In genomic region chr11:34012007-34012652, GRCm38 (mm10) we compare ENCODE assay signal across 21 mouse cellular contexts. TPM values are rescaled to one million over a fixed set of nuclear protein-coding genes. Genes with fewer than 3 reads are reported as not detected.
DNase-seq lines count a peak whose midpoint lies in the region; ATAC-seq and TF ChIP-seq lines count a peak whose summit lies in the region.
"Had no signal": no experiment of that assay in that cellular context is flagged by ENCODE, and none has a peak within 500 bp of the region (broad histone marks: within the 10 kb centered on the region; RNA-seq: fewer than 3 reads in every experiment).

No protein-coding gene starts in this region.

- no peak for TF ChIP-seq POLR2A in thymus, adult 2 months (IDR thresholded peaks at IDR 0.05; ENCODE audit: control insufficient read depth, extremely low read depth, insufficient read depth, low read length, poor library complexity)

- intact Hi-C loops in heart, postnatal 10 days (cut with DNase I), result loop anchor here (5.0 kb wide), 1 partner anchor 105 kb away; no protein-coding TSS in a partner anchor

- no peak overlapping the region for H3K4me2 ChIP-seq in heart, embryonic 16.5 days (ENCODE audit: low read depth, low read length)
- H3K4me2 ChIP-seq: embryonic facial prominence, embryonic 13.5 days; forebrain, embryonic 15.5 days; heart, embryonic 11.5 days; hindbrain, embryonic 14.5 days; intestine, embryonic 15.5 days; limb, embryonic 15.5 days had no signal

- H3K4me3 ChIP-seq in heart, embryonic 16.5 days (ENCODE audit: low read length), result no peak overlapping the region
- no peak overlapping the region for H3K4me3 ChIP-seq in thymus, adult 2 months (ENCODE audit: control insufficient read depth, insufficient read depth, low read length)
- no peak overlapping the region for H3K4me3 ChIP-seq in macrophage (ENCODE audit: inconsistent target)
- H3K4me3 ChIP-seq: embryonic facial prominence, embryonic 13.5 days; forebrain, embryonic 15.5 days; intestine, embryonic 15.5 days; limb, embryonic 15.5 days had no signal

- H3K27me3 ChIP-seq in heart, embryonic 16.5 days (ENCODE audit: control insufficient read depth, insufficient read depth, low read length), result no peaks in the 10 kb centered on the region
- H3K27me3 ChIP-seq in thymus, adult 2 months (ENCODE audit: control insufficient read depth, insufficient read depth, low read length), result no peaks in the 10 kb centered on the region
- H3K27me3 ChIP-seq: embryonic facial prominence, embryonic 13.5 days; forebrain, embryonic 15.5 days; intestine, embryonic 15.5 days; limb, embryonic 15.5 days had no signal

- WGBS in heart, embryonic 16.5 days, result 46% methylated on average over 6 of the region's 6 CpGs
- 70% methylated on average over 6 of the region's 6 CpGs for WGBS in thymus, adult 2 months
- 60% methylated on average over 6 of the region's 6 CpGs for WGBS in macrophage (ENCODE audit: missing documents)

- no peak for TF ChIP-seq CTCF in thymus, adult 2 months (IDR thresholded peaks at IDR 0.05; ENCODE audit: borderline replicate concordance, control insufficient read depth, extremely low read depth, insufficient read depth, low read length, poor library complexity)

- H3K36me3 ChIP-seq in heart, embryonic 16.5 days (ENCODE audit: control insufficient read depth, insufficient read depth), result no peaks in the 10 kb centered on the region
- no peaks in the 10 kb centered on the region for H3K36me3 ChIP-seq in thymus, adult 2 months (ENCODE audit: control insufficient read depth, insufficient read depth, low read length)
- H3K36me3 ChIP-seq in macrophage (ENCODE audit: inconsistent target), result no peaks in the 10 kb centered on the region
- H3K36me3 ChIP-seq: embryonic facial prominence, embryonic 13.5 days; forebrain, embryonic 15.5 days; intestine, embryonic 15.5 days; limb, embryonic 15.5 days had no signal

- 0 out of 2 replicates have a peak overlapping the region, but pooled peaks have one; percentile 21 for H3K27ac ChIP-seq in heart, embryonic 16.5 days (ENCODE audit: low read length)
- peak overlapping the region; percentile 29; the same call in 1 of the 2 replicates for H3K27ac ChIP-seq in thymus, adult 2 months (ENCODE audit: control insufficient read depth, insufficient read depth, low read length)
- H3K27ac ChIP-seq in macrophage, result peak overlapping the region; percentile 87
- H3K27ac ChIP-seq: embryonic facial prominence, embryonic 13.5 days; forebrain, embryonic 15.5 days; hindbrain, embryonic 14.5 days; intestine, embryonic 15.5 days; limb, embryonic 15.5 days had no signal

- no peaks in the 10 kb centered on the region for H3K4me1 ChIP-seq in heart, embryonic 16.5 days (ENCODE audit: control insufficient read depth, insufficient read depth, low read length)
- peaks cover 29% of the 10 kb centered on the region for H3K4me1 ChIP-seq in thymus, adult 2 months (replicated peaks; ENCODE audit: control insufficient read depth, insufficient read depth, low read length)
- H3K4me1 ChIP-seq: forebrain, embryonic 15.5 days had no signal

- H3K79me2 ChIP-seq in macrophage (ENCODE audit: inconsistent target), result no peaks in the 10 kb centered on the region

- H3K9ac ChIP-seq in heart, embryonic 16.5 days (ENCODE audit: low read length), result no peak overlapping the region
- H3K9ac ChIP-seq: embryonic facial prominence, embryonic 13.5 days; forebrain, embryonic 15.5 days; hindbrain, embryonic 14.5 days; intestine, embryonic 15.5 days; limb, embryonic 15.5 days had no signal

- DNase-seq in heart, postnatal 10 days, result no peak
- DNase-seq in thymus, adult 2 months, result no peak
- no peak for DNase-seq in thymus, postnatal 4 days
- DNase-seq in frontal cortex, postnatal 14 days (ENCODE audit: low spot score in 2 of 2), result no peak
- DNase-seq: adrenal gland, adult 8-10 months; B cell, adult 2 months; cerebellum, adult 11 months; cerebellum, postnatal 10 days; kidney, postnatal 36 days; retina, postnatal 1 day; thymus, postnatal 14 days had no signal

- ATAC-seq in heart, embryonic 16.5 days (replicated peaks; ENCODE audit: extremely low read depth, insufficient read depth, low FRiP score), result no peak
- ATAC-seq in megakaryocyte-erythroid progenitor cell, adult 5-6 weeks (replicated peaks; ENCODE audit: low FRiP score, low TSS enrichment, poor library complexity, severe bottlenecking), result no peak
- ATAC-seq: forebrain, embryonic 15.5 days; intestine, embryonic 15.5 days had no signal

- no peaks in the 10 kb centered on the region for H3K9me3 ChIP-seq in heart, embryonic 16.5 days (replicated peaks; ENCODE audit: control insufficient read depth, low read length)
- H3K9me3 ChIP-seq: embryonic facial prominence, embryonic 13.5 days; forebrain, embryonic 15.5 days; intestine, embryonic 15.5 days; limb, embryonic 15.5 days had no signal

RNA-seq across cellular contexts. Expression of gene Kcnip1, which starts 19.2 kb away (rescaled TPM):
- polyA plus RNA-seq in heart, embryonic 16.5 days (2015; fragmentation: Nextera tagmentation; extraction: Ambion mirVana), result 0.10 and 0.20 TPM in 2 replicates
- not detected for total RNA-seq in heart, postnatal 10 days (2021)
- polyA plus RNA-seq in thymus, adult 2 months (2012; rRNA removed), result 0.12 and 0.13 TPM in 2 replicates
- total RNA-seq in macrophage (2018; cell fraction: chromatin; rRNA removed), result under 1 TPM in 3 of 26 experiments, not detected in 23; 0.13 to 0.33 (median 0.26) TPM
- not detected for total RNA-seq in macrophage (2018; cell fraction: cytosol; rRNA removed)
- not detected for total RNA-seq in macrophage (2018; cell fraction: nucleus; rRNA removed)
- not detected in 3 replicates for polyA plus RNA-seq in macrophage (2018)
- total RNA-seq in megakaryocyte-erythroid progenitor cell, adult 5-6 weeks (2014; fragmentation: Nextera tagmentation), result not detected in 2 replicates
- total RNA-seq in megakaryocyte-erythroid progenitor cell, adult 5-6 weeks (2017), result not detected in 2 replicates
- total RNA-seq: heart, postnatal 25 days had no signal

RNA-seq across cellular contexts. Expression of gene Lcp2, which starts 34.6 kb away (rescaled TPM):
- polyA plus RNA-seq in heart, embryonic 16.5 days (2015; fragmentation: Nextera tagmentation; extraction: Ambion mirVana), result 4.9 and 11.3 TPM in 2 replicates
- total RNA-seq in heart, postnatal 10 days (2021), result 1 to 10 TPM; 1.6 to 2.2 TPM
- 153 TPM in 2 replicates for polyA plus RNA-seq in thymus, adult 2 months (2012; rRNA removed)
- 1,000 to 10,000 TPM in 1 of 26 experiments, 100 to 1,000 TPM in 25; 164 to 1,019 (median 482) TPM for total RNA-seq in macrophage (2018; cell fraction: chromatin; rRNA removed)
- 100 to 1,000 TPM in 18 of 26 experiments, 10 to 100 TPM in 8; 66.7 to 415 (median 156) TPM for total RNA-seq in macrophage (2018; cell fraction: cytosol; rRNA removed)
- total RNA-seq in macrophage (2018; cell fraction: nucleus; rRNA removed), result 100 to 1,000 TPM; 109 to 703 (median 344) TPM
- polyA plus RNA-seq in macrophage (2018), result 82.2 to 128 TPM (median 93.6 TPM) in 3 replicates
- 11.4 and 19.0 TPM in 2 replicates for total RNA-seq in megakaryocyte-erythroid progenitor cell, adult 5-6 weeks (2014; fragmentation: Nextera tagmentation)
- total RNA-seq in megakaryocyte-erythroid progenitor cell, adult 5-6 weeks (2017), result 9.3 and 16.2 TPM in 2 replicates

RNA-seq across cellular contexts. Expression of gene Kcnmb1, which starts 49.3 kb away (rescaled TPM):
- 0.83 and 1.0 TPM in 2 replicates for polyA plus RNA-seq in heart, embryonic 16.5 days (2015; fragmentation: Nextera tagmentation; extraction: Ambion mirVana)
- total RNA-seq in heart, postnatal 10 days (2021), result 1 to 10 TPM in 1 of 2 experiments, under 1 TPM in 1; 0.99 to 1.2 TPM
- polyA plus RNA-seq in thymus, adult 2 months (2012; rRNA removed), result 0.45 and 0.50 TPM in 2 replicates
- not detected for total RNA-seq in macrophage (2018; cell fraction: chromatin; rRNA removed)
- not detected for total RNA-seq in macrophage (2018; cell fraction: cytosol; rRNA removed)
- not detected for total RNA-seq in macrophage (2018; cell fraction: nucleus; rRNA removed)
- not detected in 3 replicates for polyA plus RNA-seq in macrophage (2018)
- not detected in 2 replicates for total RNA-seq in megakaryocyte-erythroid progenitor cell, adult 5-6 weeks (2014; fragmentation: Nextera tagmentation)
- total RNA-seq in megakaryocyte-erythroid progenitor cell, adult 5-6 weeks (2017), result not detected in 2 replicates

Comparison
In these comparisons a context has a peak if more than half of its experiments do, and no peak if none do; other contexts are left out.
1. H3K27ac ChIP-seq: peak in every context shown above with its lines; median percentile 87 in macrophage; 29 in thymus, adult 2 months; 21 in heart, embryonic 16.5 days.